Mouse (Mus musculus): ENCODE results near the gene Dcaf11. TPM values are rescaled to one million over a fixed set of nuclear protein-coding genes. Genes with fewer than 3 reads are reported as not detected.

Dcaf11 gene
- total RNA-seq, 2 experiments from 2014 or later: 86.3 to 87.5 TPM

DNA sequence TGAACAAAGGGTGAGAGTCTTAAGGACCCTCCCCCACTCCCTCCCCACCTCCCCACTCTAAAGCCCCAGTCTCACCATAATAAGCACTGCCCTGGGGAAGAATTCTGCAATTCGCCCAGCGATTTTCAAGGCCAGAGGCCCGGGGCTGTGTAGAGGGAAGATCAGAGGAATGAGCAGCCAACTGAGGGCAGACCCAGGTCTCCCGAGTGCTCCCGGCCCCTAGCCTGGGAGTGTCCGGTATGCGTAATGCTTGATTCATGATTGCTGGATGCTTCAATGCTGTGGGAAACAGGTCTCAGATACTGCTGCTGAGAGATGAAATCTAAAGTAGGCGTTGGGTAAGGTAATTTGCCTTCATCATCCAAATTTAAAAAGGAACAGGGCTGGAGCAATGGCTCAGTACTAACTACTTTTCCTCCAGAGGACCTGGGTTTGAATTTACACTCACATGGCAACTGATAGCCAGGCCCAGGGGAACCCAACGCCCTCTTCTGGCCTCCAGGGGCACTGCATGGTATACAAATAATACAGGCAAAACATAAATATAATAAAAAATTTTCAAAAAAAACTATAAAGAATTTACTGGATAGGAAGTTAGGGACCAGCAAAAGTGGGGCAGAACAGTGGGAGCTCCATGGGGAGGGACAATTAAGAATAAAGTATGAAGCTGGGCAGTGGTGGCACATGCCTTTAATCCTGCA lies 22.3 kb downstream of the Dcaf11 start:
- DNase-seq: no peak
- intact Hi-C loops (cut with DNase I): no loop called here

DNA sequence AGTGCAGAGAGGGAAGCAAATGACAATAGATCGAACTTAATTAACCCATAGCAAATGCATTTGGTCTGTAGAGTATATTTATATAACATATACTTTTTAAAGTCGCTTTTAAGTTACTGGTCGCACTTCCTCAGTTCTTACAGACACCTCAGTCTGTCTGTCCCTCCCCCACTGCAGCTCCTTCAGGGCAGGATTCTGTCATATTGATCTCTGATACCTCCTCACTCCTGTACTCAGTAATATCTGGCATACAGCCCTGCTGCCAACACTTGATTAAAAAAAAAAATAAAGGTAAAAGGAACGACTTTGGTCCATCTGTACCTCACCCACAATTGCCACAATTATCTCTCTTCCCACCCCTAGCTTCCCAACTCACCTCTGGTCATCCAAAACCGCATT lies 24.5 kb downstream of the Dcaf11 start:
- DNase-seq: no peak
- intact Hi-C loops (cut with DNase I): no loop called here

DNA sequence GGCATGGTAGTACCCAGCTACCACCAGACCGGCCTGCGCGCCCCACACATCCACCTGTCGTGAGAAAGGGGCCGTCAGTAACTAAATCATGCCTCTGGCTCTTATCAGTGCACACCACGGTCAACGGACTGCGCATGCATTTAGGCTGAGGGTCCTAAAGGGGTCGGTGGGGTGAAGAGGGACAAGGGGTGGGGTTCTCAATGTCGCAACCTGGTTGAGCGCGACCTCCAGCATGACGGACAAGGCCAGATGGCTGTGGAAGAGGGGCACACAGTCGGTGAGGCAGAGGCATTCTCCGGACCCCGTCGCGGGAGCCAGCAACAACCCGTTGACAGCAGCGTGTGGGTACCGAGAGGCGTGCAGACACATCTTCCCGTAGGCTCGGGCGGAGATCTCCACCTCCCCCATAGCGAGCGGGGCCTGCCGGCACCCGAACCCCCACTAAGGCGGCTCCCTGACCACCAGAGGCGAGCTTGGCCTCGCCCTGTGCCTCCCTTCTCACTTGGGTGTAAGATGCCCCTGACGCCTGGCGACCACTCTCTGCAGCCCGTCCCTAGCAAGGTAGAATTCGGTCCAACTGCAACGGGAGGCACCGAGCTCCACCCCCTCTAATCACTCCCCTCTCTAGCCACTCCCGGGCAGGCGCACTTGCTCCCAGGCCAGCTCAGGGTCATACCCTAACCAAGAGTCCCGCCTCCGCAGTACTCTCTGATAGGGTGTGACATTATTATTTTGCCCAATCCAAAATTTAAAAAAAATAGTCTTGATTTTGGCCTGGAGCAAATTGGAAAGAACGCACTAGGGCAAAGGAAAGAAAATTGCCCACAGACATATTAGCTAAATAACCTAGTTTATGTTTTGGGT lies 25.1 kb downstream of the Dcaf11 start, which contains the start of gene Emc9:
Emc9 (minus strand) TSS at position 601 of the 864 bp plus-strand sequence.
- peak; percentile 86 for DNase-seq
- intact Hi-C loops (cut with DNase I): no loop called here

DNA sequence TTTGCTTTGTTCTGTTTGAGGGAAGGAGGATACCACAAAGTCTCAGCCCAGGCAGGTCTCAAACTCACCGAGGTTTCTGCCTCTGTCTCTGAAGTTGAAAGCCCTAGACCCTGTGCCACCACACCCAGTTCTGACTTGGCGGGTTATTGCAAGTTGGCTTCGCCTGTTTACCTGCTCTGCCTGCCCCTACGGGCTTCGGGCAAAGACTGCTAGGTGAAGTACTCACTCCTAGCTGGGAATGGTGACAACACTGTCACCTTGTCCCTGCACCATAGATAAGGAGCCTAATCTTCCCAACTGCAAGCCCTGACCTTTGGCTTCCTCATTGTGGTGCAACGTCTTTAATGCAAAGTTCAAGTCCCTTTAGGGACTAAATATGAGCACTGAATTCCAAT lies 25.8 kb downstream of the Dcaf11 start:
- intact Hi-C loops (cut with DNase I): no loop called here
- DNase-seq: peak in 1 of 2 experiments; percentile 25

DNA sequence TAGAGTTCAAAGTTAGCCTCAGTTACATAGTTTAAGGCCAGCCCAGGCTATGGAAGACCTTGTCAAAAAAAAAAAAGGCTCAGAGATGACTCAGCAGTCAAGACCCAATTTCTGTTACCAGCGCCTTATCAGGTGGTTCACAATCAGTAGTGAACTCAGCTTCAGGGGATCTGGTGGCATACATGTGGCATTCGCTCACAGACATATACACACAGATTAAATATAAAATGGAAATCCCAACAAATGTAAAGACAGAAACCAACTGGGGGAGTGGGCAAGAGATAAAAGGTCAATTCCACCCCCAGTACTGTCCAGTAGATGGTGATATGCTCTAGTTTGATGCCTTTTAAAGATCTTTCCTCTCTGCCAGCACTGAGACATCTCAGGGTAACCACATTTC lies 26.3 kb downstream of the Dcaf11 start:
- DNase-seq: no peak
- intact Hi-C loops (cut with DNase I): no loop called here

DNA sequence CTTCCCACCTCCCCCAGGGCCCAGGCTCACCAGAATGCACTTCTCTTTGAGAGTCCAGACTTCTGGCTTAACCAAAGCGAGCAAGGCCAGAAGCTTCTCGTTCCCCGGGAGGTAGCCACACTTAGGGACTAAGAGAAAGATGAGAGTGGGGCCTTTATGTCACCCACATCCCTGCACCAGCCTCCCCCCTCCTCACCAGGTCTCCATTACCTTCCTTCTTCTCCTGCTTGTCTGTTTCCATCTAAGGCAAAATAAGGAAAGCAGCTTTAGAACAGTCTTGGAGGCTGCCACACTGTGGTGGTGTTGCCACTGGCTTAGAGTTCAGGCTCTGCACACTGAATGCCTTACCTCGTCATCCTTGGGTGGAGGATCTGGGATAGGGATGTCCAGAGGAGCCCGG lies 29.5 kb downstream of the Dcaf11 start:
- no peak for DNase-seq
- intact Hi-C loops (cut with DNase I): no loop called here

DNA sequence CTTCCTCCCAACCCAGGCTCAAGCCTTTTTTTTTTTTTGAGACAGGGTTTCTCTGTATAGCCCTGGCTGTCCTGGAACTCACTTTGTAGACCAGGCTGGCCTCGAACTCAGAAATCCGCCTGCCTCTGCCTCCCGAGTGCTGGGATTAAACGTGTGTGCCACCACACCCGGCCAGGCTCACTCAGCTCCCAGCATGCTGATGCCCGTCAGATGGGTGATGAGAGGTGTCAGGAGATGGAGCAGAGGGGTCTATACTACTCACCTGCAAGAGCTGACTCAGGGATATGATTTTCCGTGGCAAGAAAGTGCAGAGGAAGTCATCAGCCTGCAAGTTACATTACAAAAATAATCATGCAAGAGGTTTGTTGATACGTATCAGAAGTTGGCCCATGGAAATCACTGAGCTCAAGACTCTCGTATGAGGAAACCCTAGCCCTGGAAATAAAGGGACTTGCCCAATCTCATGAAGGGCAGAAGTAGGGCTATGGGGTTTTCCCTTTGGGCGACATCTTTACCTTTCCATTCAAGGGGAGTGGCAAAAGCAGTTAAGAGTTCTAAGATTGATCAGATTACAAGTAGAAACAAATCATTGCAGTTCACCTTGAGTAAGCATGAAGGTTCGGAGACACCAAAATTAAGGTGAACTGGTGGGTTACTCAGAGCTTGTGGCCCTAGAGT lies 30.1 kb downstream of the Dcaf11 start:
- intact Hi-C loops (cut with DNase I): no loop called here
- DNase-seq: no peak

DNA sequence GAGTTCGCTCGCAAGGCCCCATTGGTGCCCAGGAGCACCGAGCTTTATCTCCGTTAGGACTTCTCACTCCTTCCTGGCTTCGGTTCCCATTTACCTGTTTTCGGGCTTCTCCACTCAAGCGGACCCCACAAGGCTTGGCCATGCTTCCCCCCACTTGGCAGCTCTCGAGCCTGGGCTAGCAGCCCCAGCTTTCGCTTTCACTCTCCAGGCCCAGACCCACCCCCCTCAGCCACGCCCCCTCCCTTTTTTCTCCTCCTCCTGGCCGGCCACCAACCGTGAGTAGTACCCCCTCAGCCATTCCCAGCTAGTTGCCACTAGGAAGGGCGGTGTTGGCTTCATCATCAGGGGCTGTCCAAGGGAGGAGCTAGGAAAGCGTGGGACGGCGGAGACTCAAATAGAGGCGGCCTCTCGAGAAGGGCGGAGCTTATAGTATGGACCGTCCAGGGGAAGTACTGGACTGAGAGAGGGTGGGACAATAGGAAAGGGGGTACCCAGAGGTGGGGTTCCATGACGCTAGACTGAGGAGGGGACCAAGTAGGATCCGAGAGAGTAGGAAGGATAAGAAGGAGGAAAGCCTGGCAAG lies 31.0 kb downstream of the Dcaf11 start, which contains the start of gene Psme2:
Psme2 (minus strand) TSS at position 366 of the 583 bp plus-strand sequence.
- DNase-seq: peak; percentile 96 to 97
- intact Hi-C loops (cut with DNase I): no loop called here

DNA sequence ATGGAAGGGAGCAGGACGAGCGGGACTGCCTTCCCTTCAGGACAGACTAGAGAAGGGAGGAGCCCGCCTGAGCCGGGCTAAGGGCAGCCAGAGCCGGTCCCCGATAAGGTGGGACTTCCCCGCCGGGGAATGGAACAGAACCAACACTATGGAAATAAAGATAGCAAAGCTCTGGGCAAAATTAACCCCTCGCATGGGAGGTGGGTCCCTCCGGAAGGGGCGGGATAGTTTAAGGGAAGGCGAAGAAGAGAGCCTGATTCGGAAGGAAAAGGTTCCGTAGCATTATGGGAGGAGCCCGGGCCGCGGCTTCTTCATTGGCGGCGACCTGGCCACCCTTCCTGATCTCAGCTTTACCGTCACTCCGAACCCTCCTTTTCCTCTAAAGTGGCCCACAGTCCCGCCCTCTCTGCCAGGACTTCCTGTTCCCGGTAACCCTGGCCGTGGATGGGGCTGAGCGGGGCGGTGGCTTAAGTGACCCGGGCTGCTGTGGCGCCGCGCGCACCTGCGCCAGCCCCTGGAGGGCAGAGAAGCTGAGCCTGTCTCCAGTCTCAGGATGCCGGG lies 31.6 kb downstream of the Dcaf11 start, which contains the start of gene Rnf31:
Rnf31 (plus strand) TSS at position 378 of the 561 bp plus-strand sequence.
- peak; percentile 96 for DNase-seq
- intact Hi-C loops (cut with DNase I): no loop called here

DNA sequence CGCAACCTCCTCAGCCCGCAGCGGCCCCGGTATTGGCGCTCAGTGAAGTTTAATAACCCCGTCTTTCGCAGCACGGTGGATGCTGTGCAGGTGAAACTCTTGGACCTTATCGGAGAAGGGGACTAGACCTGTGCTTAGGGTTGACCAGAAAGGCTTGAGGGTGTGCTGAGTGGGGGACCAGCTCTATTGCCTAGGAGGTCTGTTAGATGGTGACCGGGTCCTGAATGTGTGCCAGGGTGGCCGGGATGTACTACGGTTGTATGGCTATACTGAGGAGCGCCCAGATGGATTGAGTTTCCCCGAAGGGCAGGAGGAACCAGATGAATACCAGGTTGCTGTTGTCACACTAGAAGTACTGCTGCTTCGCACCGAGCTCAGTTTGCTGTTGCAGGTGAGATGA lies 32.4 kb downstream of the Dcaf11 start:
- intact Hi-C loops (cut with DNase I): no loop called here

DNA sequence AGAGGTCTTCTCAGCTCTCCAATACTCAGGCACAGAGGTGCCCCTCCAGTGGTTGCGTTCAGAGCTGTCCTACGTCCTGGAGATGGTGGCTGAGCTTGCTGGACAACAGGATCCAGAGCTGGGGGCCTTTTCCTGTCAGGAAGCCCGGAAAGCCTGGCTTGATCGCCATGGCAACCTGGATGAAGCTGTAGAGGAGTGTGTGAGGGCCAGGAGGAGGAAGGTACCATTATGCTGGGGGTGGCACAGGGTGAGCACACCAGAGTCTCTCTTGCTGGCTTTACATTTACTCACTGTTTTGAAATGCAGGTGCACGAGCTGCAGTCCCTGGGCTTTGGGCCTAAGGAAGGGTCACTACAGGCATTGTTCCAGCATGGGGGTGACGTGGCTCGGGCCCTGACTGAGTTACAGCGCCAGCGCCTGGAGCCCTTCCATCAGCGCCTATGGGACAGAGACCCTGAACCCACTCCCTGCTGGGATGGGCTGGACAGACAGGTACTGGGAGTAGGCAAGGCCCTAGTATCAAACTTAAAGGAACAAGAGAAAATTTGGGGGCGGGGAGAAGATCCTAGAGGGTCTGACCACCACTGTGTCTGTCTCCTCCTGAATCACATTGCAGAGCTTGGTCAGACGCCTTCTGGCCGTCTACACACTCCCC lies 36.4 kb downstream of the Dcaf11 start:
- intact Hi-C loops (cut with DNase I): no loop called here
- no peak for DNase-seq

More for the DNA sequence above, 32.4 kb downstream of the Dcaf11 start:
- peak in 1 of 2 experiments; percentile 40 for DNase-seq

DNA sequence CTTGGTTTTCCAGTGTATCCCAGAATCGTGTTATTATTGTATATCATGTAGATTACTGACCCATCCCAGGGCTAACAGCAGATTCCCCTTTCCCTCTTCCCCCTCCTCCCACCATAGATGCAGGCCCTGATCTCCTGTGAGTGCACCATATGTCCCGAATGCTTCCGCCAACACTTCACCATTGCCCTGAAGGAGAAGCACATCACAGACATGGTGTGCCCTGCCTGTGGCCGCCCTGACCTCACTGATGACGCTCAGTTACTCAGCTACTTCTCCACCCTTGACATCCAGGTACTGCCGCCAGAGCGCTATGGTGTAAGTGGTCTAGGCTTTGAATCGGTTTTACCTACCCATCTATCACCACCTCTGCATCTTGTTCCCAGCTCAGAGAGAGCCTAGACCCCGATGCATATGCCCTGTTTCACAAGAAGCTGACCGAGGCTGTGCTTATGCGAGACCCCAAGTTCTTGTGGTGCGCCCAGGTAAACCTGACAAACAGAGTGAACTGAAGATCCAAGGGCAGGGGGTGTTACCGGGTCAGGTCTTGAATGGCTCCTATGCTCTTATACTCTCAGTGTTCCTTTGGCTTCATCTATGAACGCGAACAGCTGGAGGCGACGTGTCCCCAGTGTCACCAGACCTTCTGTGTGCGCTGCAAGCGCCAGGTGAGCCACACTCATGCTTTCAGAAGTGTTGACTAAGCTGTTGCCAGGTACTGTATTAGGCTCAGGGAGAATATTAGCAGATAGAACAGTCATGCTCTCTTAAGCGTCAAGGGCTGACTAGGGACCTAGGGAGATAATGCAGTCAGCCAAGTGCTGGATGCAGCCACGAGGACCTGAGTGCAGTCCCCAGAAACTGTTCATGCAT lies 39.0 kb downstream of the Dcaf11 start:
- no peak for DNase-seq
- intact Hi-C loops (cut with DNase I): no loop called here

DNA sequence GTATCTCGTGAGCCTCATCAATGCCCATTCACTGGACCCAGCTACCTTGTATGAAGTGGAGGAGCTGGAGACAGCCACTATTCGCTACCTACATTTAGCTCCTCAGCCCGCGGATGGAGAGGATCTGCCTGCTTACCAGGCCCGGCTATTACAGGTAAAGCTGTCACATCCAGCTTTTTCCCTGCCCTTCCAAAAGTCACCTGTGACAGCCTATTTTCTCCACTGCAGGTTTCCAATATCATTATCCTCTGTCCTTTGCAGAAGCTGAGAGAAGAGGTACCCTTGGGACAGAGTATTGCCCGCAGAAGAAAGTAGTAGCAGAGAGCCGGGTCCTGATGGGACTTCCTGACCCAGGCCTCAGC lies 43.4 kb downstream of the Dcaf11 start, which contains the start of gene Irf9:
Irf9 (plus strand) TSS at position 301 of the 362 bp plus-strand sequence.
- DNase-seq: no peak
- intact Hi-C loops (cut with DNase I): loop anchor here (5.0 kb wide), 1 partner anchor 106 kb away; no protein-coding TSS in a partner anchor

DNA sequence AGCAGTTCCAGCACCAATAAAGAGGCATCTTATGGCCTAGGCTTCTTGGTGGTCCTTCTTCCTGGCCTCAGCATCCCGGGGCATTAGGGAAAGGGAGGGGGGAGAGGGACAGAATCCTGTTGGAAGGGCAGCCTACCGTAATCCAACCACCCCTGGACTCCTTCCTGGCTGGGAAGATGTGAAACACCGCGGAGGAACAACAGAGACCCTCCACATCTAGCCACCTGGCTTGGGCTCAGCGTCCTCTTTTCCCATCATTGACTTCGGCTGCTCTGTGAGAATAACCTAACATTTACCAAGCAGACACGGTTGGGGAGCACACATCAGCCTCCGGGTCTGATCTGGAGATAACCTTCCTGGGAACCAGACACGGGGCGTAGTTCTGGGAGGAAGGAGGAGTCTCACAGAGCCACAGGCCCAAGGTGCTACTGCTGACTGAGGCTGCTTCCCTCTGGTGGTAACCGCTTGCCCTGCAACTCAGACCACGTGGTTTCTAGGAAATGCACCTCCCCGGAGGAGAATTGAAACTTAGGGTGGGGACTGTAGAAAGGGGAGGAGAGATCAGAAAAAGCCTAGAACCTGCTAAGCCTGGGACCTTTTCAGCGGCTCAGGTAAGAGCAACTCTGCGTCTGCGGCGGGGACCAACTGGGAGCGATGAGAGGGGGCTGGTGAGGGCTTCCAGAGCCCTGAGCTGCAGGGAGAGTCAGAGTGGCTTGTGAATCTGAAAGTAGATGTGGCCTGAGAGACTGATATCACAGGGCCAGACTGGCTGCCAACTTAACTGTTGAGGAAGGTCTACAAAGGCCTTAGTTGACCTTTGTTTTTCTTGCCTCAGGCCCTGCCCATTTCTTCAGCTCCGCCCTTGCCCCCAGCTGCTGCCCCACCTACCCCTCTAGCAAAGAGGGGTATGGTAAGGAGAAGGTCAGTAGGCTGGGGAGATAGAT lies 44.1 kb downstream of the Dcaf11 start:
- intact Hi-C loops (cut with DNase I): loop anchor here (1.0 to 5.0 kb wide), 2 partner anchors 44 to 107 kb away; partner anchors contain the start of genes A730061H03Rik and Dcaf11
- DNase-seq: peak; percentile 93 to 95

DNA sequence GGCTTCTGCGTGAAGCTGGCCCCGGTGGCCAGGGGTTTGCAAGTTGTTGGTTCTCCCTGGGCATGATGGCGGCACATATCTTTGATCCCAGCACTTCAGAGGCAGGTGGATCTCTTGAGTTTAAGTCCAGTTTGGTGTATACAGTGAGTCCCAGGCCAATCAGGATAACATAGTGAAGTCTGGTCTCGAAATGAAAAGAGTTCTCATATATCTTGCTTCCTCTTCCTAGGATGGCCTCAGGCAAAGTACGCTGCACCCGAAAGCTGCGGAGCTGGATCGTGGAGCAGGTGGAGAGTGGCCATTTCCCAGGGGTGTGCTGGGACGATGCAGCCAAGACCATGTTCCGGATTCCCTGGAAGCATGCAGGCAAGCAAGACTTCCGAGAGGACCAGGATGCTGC lies 45.0 kb downstream of the Dcaf11 start:
- intact Hi-C loops (cut with DNase I): loop anchor here (1.0 to 5.0 kb wide), 2 partner anchors 45 to 108 kb away; partner anchors contain the start of genes A730061H03Rik and Dcaf11
- DNase-seq: no peak

DNA sequence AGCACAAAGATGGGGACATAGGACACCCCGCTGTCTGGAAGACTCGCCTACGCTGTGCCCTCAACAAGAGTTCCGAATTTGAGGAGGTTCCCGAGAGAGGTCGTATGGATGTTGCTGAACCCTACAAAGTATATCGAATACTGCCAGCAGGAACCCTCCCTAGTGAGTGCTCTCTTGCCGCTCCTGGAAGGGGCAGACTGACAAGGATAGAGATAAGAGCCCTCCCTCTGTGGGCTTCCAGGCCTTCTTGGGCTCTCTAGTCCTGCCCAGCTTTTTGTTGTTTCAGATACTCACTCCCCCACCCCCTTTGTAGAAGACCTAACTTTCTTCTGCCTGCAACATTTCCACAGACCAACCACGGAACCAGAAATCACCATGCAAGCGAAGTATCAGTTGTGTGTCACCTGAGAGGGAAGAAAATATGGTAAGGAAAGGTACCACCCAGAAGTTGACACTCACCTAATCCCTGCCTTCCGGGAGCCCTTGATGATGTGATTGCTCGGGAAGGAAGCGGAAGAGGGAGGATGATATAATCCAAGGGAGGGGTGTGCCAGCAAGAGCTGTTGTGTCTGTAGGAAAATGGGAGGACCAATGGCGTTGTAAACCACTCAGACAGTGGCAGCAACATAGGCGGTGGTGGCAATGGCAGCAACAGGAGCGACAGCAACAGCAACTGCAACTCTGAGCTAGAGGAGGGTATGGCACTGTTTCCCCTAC lies 46.1 kb downstream of the Dcaf11 start:
- no peak for DNase-seq
- intact Hi-C loops (cut with DNase I): no loop called here

DNA sequence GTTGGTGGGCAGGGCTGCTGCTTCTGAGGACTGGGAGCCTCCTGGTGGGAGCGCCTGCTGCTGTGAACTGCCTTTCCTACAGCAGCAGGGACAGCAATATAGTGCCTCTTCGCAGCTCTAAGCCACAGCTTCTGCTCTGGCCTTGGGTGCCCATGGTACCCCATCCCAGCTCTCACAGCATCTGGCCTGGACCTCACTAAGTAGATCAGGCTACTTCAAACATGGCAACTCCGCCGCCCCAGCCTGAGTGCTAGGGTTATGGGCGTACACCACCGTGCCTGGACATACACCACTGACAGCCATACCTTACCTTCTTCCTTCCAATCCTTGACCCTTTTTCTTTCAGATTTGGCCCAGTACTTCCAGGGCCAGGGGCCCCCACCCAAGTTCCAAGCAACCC lies 48.5 kb downstream of the Dcaf11 start:
- no peak for DNase-seq
- intact Hi-C loops (cut with DNase I): no loop called here
